Mouse (Mus musculus) heart, embryonic 12.5 days (tissue): ENCODE measurements around the gene Kcnh3. TPM values are rescaled to one million over a fixed set of nuclear protein-coding genes. Genes with fewer than 3 reads are reported as not detected.

Experiments
- ATAC-seq: fragments of 200-750 bp; cut with Nextera tagmentation; 2 replicates; pipeline ENCODE4 v1.8.0; 2017; ENCODE audit warnings: moderate TSS enrichment, moderate library complexity; ENCODE audit not compliant: insufficient number of reproducible peaks, low FRiP score
- H3K27ac ChIP-seq: fragments of 300-500 bp; sonication (generic); 2 replicates; pipeline ENCODE4 v1.5.1; 2016; ENCODE audit warnings: mild to moderate bottlenecking, moderate library complexity; ENCODE audit not compliant: poor library complexity, severe bottlenecking
- H3K27me3 ChIP-seq: fragments of 300-500 bp; sonication (generic); replicated peaks from 2 replicates; pipeline ENCODE4 v1.6.1; 2016; ENCODE audit warnings: mild to moderate bottlenecking, moderate library complexity
- H3K36me3 ChIP-seq: fragments of 300-500 bp; sonication (generic); 2 replicates; pipeline ENCODE4 v1.6.1; 2016; ENCODE audit warnings: mild to moderate bottlenecking, moderate library complexity
- H3K4me1 ChIP-seq: fragments of 300-500 bp; sonication (generic); replicated peaks from 2 replicates; pipeline ENCODE4 v1.6.1; 2016; ENCODE audit warnings: mild to moderate bottlenecking
- H3K4me2 ChIP-seq: fragments of 300-500 bp; sonication (generic); 2 replicates; pipeline ENCODE4 v1.6.1; 2016; ENCODE audit warnings: mild to moderate bottlenecking, moderate library complexity
- H3K4me3 ChIP-seq: fragments of 300-500 bp; sonication (generic); 2 replicates; pipeline ENCODE4 v1.5.1; 2016; ENCODE audit warnings: mild to moderate bottlenecking
- H3K9ac ChIP-seq: fragments of 300-500 bp; sonication (generic); 2 replicates; pipeline ENCODE4 v1.6.1; 2016; ENCODE audit warnings: mild to moderate bottlenecking, moderate library complexity
- H3K9me3 ChIP-seq: fragments of 300-500 bp; sonication (generic); replicated peaks from 2 replicates; pipeline ENCODE4 v1.6.1; 2016; ENCODE audit warnings: mild to moderate bottlenecking, moderate library complexity
- WGBS: fragments of 180-500 bp; shearing (Covaris S2); methylation state at CpG from one replicate; pipeline ENCODE4 v1.1.7; 2016; 5-methylcytosine and 5-hydroxymethylcytosine counted together
- polyA plus RNA-seq: library from polyadenylated mRNA; unstranded; fragments of >200 nt; fragmentation: Nextera tagmentation; extraction: Ambion mirVana; gene quantifications from 2 replicates; pipeline ENCODE4 v1.2.1, GENCODE M21; 2016

Gene Kcnh3
- polyA plus RNA-seq, 1 experiment from 2014 or later = 0.24 TPM

DNA sequence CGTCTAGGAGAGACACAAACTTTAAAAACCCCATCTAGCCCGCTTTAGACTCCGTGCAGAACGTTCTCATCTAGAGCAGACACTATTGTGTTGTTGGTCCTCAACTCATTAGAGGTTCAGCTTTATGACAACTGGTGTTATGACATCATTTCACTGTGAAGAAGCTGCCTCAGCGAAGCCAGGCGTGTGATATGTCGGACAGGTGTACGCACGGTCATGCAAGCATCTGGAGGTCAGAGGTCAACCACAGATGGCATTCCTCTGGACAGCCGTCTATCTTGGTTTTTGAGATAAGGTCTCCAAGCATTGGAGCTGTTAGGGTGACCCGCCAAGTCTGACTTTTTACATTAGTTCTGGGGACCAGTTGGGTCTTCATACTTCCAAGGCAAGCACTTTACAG is 65.9 kb downstream of the Kcnh3 start:
- Histone ChIP-seq H3K9ac (no peak overlapping the region), H3K4me2 (no peak overlapping the region), H3K27me3 (no peaks in the 10 kb centered on the region), H3K9me3 (no peaks in the 10 kb centered on the region), H3K27ac (no peak overlapping the region), H3K36me3 (no peaks in the 10 kb centered on the region), H3K4me3 (no peak overlapping the region), H3K4me1 (peaks cover 8% of the 10 kb centered on the region)
- 73% methylated on average over 11 of the region's 11 CpGs for WGBS
- ATAC-seq = no peak

Other genes with a start within 250 kb of the Kcnh3 start
- gene Tuba1c, start 195.0 kb upstream of the Kcnh3 start, polyA plus RNA-seq = 135 and 139 TPM in 2 replicates
- gene Prph, start 169.7 kb upstream of the Kcnh3 start, polyA plus RNA-seq = 0.22 and 0.50 TPM in 2 replicates
- 27.2 and 28.0 TPM in 2 replicates for gene Troap, start 150.3 kb upstream of the Kcnh3 start, polyA plus RNA-seq
- 0.34 and 0.46 TPM in 2 replicates for gene C1ql4, start 137.0 kb upstream of the Kcnh3 start, polyA plus RNA-seq
- gene Dnajc22, start 131.7 kb upstream of the Kcnh3 start, polyA plus RNA-seq = 1.2 TPM in 2 replicates
- 57.2 and 58.5 TPM in 2 replicates for gene Spats2, start 98.9 kb upstream of the Kcnh3 start, polyA plus RNA-seq
- 143 and 152 TPM in 2 replicates for gene Mcrs1, start 27.1 kb downstream of the Kcnh3 start, polyA plus RNA-seq
- gene Prpf40b, start 70.2 kb downstream of the Kcnh3 start, polyA plus RNA-seq = 44.0 and 44.4 TPM in 2 replicates
- gene Fam186b, start 71.0 kb downstream of the Kcnh3 start, polyA plus RNA-seq = 0.27 and 0.31 TPM in 2 replicates
- 17.2 and 21.0 TPM in 2 replicates for gene Fmnl3, start 145.6 kb downstream of the Kcnh3 start, polyA plus RNA-seq
- 251 and 253 TPM in 2 replicates for gene Tmbim6, start 168.0 kb downstream of the Kcnh3 start, polyA plus RNA-seq
- gene Nckap5l, start 232.9 kb downstream of the Kcnh3 start, polyA plus RNA-seq = 11.4 and 12.0 TPM in 2 replicates
- gene Bcdin3d, start 249.9 kb downstream of the Kcnh3 start, polyA plus RNA-seq = 11.3 and 12.2 TPM in 2 replicates